Mouse (Mus musculus): ENCODE results near the gene Lpin1.
A peak's percentile ranks its signal among the peaks of the same experiment; 100 is the strongest.

Gene Lpin1

DNA sequence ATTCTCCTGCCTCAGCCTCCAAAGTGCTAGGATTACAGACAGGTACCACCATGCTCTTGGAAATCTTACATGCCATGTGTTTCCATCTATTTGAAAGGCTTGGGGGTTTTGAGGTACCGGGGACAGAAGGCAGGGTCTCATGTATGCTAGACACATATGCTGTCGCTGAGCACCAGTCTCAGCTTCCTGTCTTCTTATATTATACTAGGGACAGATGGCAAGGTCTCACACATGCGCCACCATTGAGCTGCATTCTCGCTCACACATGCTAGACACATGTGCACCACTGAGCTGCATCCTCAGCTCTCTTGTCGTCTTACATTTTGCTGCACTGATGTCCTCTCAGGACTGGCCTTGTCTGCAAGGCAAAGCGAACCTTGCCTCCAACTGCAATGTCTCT, 8.7 kb upstream of the Lpin1 start:
- no peak for DNase-seq (ENCODE audit: low read depth, low spot score)

DNA sequence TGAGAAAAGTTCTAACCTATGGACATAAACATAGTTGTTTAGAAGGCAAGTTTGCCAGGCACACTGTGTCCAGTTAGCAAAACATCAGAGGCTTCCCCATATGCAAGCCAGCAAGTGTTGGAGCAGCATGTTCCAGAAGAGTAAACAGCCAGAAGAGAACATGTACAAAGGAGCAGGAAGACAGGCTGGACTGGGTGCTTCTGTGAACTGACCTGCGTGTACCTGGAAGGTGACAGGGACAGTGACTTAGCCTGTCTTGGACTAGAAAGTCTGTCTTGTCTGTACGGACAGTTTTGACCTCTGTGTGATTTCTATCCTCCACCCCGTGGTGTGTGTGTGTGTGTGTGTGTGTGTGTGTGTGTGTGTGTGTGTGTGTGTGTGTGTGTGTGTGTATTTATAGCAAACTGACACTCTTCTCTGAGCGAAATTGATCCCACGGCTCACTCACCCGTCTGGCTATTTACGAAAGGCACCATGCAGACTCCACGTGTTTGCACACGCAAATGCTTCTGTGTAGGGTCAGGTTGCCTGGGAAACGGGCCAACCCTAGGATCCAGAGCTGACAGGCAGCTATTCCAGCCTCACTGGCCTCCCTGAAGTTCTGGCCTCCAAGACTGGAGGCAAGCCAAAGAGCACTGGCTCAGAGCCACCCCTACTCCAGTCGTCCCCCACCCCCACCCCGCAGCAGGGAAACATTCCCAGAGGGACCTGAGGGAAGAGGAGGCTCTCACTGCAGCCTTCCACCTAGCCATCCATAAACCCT, 7.9 kb upstream of the Lpin1 start:
- no peak for DNase-seq (ENCODE audit: low read depth, low spot score)

DNA sequence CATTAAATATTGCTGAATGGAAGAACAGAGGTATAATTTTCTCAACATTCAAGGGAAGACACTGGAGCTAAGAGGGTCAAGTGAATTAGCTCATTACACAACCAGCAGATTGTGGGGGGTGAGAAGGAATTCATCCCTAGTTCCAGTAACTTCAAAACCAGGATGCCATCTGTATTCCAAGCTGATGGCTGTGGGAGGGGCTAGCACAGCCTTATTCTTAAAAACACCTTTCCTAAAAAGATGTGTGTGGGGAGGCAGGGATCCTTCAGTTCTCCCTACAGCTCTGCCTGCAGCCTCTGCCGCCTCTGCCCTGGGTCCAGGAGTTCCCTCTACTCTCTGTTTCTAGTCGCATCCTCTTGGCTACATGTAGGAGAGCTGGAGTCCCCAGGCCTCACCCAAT, 5.0 kb upstream of the Lpin1 start:
- no peak for DNase-seq (ENCODE audit: low read depth, low spot score)

DNA sequence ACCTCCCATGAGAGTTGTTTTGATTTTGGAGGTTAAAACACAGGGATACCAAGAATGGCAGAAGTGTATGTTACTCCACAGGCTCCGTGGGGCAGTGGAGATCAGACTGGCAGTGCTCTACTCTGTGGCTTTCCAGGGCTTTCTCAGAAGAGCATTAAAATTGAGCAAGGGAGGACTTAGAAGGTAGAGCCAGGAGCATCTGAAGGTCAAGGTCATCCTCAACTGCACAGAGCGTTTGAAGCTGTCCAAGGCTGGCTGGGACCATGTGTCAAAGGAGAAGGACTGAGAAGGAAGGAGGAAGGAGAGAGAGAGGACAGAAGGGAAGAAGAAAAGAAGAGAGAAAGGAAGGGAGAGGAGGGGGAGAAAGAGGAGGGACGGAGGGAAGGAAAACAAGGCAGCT, 3.8 kb upstream of the Lpin1 start:
- DNase-seq (ENCODE audit: low read depth, low spot score), result no peak

DNA sequence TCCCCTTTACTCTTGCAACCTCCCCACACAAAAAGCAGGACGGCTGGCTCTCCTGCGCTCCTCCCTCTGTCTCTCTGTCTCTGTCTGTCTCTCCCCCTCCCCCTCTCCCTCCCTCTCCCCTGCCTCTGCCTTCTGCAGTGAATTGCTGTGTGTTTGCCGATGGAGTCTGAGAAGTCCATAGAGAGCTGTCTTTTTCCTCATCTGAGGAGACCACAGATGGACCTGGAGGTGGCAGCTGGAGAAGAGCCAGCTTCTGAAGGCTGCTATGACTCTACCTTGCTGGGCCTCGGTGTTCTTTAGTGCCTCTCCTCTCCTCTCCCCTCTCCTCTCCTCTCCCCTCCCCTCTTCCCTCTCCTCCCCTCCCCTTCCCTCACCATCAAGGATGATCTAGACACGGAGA, 5.1 kb downstream of the Lpin1 start:
- no peak for DNase-seq (ENCODE audit: low read depth, low spot score)

DNA sequence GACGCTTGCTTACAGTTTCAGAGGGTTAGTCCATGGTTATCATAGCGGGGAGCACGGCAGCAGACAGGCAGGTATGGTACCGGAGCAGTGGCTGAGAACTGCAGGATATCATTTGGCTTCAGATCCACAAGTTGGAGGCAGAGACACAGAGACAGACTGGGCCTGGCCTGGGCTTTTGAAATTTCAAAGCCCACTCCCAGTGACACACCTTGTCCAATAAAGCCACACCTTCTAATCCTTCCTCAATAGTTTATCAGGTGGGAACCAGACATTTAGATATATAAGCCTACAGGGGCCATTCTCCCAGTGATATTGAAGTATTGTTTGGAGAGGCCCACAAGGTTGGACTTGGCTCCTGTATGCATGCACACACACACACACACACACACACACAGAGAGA, 8.5 kb downstream of the Lpin1 start:
- DNase-seq (ENCODE audit: low read depth, low spot score), result no peak

DNA sequence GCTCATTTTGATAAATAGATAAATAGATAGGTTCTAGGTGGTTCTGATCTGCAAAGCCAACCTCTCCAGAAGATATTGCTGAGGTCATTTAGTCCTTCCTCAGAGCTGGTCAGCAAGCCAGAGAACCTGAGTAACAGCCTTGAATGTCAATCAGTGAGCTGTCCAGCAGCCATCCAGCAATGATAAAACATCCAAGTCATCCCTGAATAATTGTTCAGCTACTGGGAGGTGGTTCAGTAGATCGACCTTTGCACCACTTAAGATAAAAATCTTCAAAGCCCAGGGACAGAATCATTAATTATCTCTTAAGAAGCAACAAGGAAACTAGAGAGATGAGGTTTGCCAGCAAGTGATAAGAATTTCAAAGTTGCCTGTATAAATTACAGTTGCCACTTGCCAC, 10.4 kb downstream of the Lpin1 start:
- DNase-seq (ENCODE audit: low read depth, low spot score), result no peak

DNA sequence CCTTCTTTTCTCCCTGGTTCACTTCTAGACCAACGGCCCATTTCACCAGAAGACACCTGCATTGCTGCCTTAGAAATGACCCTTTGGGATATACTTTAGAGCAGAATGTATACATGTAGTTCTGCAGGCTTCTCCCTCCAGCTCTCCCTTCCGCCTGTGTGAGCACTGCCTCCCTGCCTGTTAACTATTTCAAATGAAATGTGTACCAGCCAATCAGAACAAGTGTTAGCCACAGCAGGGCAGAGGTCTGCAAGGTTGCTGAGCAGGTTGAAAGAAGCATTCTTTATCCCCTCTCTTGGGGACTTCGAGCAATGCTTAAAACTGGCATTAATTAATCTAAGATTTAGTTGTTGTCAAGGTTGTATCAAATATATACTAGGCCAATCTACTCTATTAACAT, 11.4 kb downstream of the Lpin1 start:
- no peak for DNase-seq (ENCODE audit: low read depth, low spot score)

DNA sequence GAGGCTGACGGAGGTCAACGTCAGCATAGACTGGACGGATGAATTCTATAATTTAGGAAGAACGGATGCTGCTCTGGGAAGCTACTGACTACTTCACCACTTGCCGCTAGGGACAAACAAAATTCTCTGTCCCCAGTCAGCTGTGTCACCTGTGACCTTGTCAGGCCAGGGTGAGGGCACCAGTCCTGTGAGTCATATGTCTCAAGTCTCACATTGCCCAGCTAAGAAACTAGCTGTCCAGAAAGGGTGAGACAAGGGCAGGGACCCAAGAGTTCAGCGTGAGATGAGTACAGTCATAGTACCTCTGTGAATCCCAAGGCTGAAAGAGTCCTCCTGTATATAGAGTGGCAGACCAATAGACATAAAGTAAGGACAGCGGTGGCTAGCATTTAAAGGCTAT, 17.0 kb downstream of the Lpin1 start:
- no peak for DNase-seq (ENCODE audit: low read depth, low spot score)

DNA sequence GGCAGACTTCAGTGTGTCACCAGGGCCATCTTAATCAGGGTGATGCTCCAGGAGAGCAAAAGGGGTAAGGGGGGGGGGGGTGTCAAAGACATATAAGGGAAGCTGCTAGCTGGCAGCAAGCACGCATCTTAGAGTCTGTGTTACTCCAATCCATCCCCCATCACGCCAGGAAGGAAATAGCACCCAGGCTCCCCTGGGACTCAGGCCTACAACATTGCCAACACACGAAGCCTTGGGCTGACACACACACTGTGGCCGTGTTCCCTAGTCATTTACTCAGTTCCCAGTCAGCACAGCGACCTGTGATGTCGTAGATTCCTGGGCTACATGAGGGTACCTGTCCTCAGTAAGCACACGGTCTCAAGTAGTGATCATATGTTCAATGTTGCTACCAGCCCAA, 17.8 kb downstream of the Lpin1 start:
- DNase-seq (ENCODE audit: low read depth, low spot score), result no peak

DNA sequence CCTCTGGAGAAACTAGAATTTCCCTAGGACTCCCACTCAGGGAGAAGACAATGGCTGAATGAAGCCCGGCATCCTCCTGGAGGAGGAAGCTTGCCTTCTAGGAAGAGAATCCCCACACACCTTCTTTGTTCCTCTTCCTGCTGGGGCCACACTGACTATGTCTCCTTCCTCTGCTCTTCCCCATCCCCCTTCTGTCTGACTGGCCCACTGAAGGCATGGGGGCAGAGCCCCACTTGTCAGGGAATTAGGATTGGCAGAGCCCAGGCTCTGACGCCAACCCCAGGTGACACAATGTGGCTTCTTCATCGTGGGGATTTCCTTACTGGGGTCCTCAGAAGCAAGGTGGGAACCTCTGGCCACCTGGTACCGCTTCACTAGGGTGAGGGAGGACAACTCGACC, 18.3 kb downstream of the Lpin1 start:
- no peak for DNase-seq (ENCODE audit: low read depth, low spot score)

DNA sequence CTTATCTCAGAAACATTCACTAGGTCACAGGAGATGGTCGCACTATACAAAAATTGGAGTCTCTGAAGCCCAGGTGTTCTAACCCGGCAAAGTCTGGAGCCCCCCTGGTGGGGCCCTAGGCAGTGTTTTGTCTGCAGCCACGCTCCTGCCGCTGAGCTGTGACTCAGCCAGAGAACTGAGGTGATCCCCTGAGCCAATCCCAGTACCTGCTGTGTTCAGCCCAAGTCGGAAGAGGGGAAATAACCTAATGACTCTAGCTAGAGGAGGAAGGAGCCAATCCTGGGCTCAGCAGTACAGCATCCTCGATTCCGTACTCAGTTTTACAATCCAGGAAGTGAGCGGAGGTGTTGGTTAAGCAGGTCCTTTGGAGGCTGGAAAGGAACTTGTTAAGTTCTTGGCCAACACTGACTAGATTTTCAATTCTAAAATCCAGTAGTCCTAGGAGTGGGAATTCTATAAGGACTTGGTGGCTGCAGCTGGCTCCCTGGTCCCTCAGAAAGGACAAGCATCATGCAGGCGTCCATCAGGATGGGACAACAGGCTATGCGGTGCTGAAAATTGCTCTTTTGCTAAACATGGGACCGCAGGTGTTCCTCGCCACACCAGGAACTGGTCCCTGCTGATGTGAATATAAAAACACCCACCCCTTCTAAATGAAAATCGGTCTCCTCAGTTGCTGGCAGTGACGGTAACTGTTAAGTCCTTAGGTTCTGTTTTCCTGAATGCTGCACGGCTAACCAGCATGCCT, 19.1 kb downstream of the Lpin1 start:
- DNase-seq (ENCODE audit: low read depth, low spot score), result peak; percentile 94

DNA sequence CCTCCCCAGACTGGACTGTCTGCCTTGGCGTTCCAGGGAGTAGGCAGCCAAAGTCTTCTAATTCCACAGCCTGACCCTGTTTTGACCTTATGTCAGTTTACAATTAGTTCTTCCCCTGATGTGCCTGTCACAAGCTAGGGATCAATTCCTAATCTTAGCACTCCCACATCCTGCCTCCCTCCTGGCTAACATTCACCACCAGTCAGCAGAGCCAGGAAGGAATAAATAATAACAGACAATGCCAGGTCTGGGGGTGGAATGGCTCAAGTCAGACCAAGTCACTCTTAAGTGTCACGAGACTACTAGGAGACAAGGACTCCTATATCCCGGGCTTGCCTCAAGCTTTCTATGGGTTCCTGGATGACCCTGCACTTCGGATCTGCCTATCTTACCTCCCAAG, 20.8 kb downstream of the Lpin1 start:
- DNase-seq (ENCODE audit: low read depth, low spot score), result no peak

DNA sequence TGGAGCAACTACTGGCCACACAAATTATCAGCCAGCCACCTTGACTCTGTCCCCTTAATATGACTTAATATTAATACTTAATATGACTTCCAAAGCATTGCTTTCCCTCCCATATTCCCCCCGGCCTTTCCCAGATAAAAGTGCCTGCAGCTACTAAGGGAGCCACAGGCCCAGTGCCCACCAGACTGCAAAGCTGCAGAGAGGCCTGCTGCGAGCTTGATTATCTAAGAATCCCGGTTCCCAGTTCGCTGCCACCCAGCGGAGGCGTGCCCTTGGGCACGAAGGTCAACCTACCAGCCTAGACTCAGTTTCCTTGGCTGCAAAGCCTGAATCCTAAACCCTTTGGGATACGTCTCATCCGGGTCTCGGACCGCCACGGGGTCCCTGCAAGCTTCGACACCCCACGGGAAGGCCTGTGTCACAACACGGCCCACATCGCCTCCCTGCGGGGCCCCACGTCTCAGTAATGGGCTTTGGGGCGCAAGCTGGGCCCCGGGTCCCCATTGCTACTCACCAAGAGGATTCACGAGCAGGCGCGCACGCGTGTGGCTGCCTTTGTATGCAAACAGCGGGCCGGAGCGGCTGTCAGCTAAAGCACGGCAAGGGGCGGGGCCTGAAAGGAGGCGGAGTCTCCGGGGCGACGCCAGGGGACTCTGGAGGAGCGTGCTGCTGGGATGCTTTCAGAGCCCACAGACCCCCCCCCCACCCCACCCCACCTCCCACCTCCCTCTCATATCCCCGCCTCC, 21.4 kb downstream of the Lpin1 start:
- peak; percentile 93 for DNase-seq (ENCODE audit: low read depth, low spot score)

DNA sequence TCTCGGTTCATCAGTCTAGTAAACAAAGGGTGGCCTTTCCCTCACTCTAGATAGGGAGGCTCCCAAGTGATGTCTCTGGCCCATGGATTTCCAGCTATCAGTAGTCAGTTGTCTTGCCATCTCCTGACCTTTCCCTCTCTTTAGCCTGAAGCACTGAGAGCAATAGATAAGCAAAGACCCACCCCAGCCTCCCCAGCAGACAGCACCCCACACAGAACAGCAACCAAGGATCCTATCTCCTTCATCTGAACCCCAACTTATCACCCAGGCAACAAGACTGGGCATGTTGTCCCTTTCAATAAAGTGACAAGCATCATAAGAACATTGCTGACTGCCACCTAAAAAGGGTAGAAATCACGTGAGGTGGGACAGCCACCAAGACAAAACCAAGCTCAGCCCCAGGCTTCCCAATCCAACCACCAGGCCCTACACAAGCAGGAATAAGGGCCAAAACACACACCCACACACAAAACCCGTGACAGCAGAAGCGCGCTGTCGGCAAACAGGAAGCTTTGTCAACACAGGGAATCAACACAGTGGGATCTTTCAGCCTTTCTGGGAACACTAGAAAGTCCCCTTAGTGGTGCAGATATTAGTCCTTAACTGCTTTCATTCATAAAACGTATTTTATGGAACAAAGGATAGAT, 22.2 kb downstream of the Lpin1 start:
- peak; percentile 55 for DNase-seq (ENCODE audit: low read depth, low spot score)

DNA sequence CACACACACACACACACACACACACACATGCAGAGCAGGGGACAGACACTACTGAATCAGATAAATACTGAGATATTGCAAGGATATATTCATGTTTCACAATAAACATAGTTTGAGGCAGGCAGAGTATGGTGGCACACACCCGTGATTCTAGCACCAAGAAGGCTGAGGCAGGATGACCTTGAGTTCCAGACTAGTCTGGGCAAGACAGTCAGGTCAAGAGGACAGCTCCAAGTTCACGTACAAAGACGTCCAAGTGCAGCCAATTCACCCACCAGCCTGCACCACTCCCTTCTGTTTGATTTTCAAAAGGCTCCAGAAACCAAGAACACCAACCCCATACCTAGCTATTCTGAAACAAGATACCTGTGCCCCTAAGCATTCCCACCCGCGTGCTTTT, 23.0 kb downstream of the Lpin1 start:
- no peak for DNase-seq (ENCODE audit: low read depth, low spot score)

DNA sequence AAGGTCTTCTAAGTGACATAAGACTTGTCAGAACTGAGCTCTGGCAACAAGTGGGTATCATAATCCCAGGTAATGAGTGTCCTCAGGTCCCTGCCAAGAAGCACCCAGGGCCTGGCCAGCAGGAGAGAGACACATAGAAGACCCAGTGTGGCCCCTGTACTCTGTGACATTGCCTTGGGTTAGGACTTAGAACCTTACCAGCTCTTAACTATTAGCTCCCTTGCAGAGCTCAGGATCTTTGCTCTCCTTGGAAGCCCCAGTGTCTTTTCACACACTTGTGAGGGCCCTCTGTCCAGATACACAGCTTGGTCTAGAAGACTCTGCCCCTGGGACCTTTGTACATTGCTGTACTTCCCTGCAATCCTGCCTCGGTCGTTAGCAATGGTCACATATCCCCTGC, 23.7 kb downstream of the Lpin1 start:
- DNase-seq (ENCODE audit: low read depth, low spot score), result no peak

DNA sequence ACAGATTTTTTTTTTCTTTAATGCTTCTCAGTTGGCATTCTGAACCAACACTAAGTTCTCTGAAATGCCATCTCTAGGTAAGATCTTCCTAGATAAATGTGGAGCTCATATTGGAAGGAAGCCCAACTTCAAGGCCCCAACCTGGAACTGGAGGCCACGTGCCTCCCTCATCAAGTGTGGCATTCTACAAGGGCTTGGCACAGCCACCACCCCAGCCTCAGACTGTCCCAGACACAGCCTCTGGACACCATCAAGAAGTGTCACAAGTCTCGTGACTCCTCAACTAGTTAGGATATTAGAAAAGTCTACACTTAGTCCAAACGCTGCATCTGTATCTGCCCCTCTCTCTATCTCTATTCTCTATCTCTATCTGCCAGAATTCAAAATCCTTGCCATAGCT, 25.8 kb downstream of the Lpin1 start:
- no peak for DNase-seq (ENCODE audit: low read depth, low spot score)

DNA sequence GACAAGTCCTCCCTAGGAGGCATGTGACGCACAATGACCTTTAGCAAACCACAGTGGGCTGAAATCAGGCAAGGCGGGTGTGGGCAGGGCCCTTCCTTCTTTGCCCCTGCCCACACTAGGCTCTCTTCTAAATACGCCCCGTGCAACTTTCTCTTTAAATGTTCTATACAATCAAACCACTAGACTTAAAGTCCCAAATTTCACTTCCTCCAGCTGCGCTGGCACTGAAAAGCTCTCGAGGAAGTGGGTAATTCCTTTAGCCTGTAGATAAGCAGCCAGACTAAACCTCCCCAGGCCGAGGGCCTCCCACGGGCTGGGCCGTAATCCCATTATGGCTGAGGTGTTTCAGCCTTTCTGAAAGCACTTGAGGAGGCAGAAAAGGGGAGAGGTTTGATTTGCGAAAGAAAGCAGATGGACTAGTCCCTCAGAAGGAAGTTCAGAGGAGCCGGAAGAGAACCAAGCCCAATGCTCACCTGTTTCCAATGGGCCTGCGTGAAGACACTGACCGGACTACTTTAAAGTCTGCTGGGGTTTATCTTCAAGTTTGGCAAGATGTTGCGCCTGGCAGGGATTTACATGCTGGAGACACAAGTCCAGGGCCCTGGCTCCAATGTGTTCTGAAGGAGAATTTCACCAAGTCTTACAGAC, 26.6 kb downstream of the Lpin1 start:
- DNase-seq (ENCODE audit: low read depth, low spot score), result peak; percentile 56

DNA sequence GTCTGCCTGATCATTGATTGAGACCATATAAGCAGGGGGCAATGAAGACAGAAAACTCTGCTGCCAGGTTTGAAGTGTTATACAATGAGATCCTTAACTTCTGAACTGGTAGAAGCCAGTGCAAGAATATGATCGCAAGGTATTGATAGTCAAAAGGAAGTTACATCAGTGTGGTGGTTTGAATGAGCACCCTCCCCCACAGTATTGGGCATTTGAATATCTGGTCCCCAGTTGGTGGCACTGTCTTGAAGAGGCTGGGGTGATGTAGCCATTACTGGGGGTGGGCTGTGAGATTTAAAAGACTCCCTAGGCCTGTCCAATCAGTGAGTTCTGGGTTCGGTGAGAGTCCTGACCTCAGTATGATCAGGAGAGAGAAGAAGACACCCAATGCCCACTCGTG, 27.5 kb downstream of the Lpin1 start:
- peak; percentile 34 for DNase-seq (ENCODE audit: low read depth, low spot score)

DNA sequence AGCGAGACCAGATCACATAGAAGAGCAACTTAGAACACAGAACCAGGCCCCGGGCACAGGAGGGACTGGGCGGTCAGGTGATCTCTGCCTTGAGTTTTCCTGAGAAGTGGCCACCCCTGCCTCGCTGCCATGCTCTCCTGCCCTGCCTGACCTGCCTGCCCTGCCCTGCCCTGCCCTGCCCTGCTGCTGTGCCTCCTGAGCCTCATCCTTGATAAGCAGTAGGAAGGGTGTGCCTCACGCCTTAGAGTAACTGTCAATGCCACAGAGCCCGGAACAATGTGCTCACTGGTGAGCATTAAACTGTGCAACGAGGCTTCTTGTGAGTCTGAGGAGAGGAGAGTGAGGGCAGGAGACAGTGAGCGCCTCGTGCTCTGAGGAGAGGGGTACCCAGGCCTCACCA, 30.5 kb downstream of the Lpin1 start:
- no peak for DNase-seq (ENCODE audit: low read depth, low spot score)
